Mouse (Mus musculus) gastrocnemius, postnatal 4 days (tissue): ENCODE data around the gene Itgb6. TPM values are rescaled to one million over a fixed set of nuclear protein-coding genes. Genes with fewer than 3 reads are reported as not detected.

ENCODE experiments used
- total RNA-seq, 2 experiments: library from RNA; stranded (reverse); gene quantifications; 2 replicates each; pipeline ENCODE4 v1.2.3; 2021

The Itgb6 gene
- total RNA-seq, 2 experiments from 2014 or later = 35.8 to 36.2 TPM

Other genes with a start within 250 kb of the Itgb6 start
- 1 to 10 TPM; 2.4 to 3.6 TPM for gene Pla2r1, start 169.3 kb downstream of the Itgb6 start, total RNA-seq
- 10 to 100 TPM; 69.9 to 75.5 TPM for gene Rbms1, start 240.5 kb upstream of the Itgb6 start, total RNA-seq